Mouse (Mus musculus) ES-CJ7 (cell line): ENCODE results near the gene Prickle4.
"Not testable (repeated sequence)": the region's sequence is repeated elsewhere in the genome, so short reads cannot be mapped to it uniquely, and the experiment has no call there.

Experiments
- DNase-seq: peaks from one replicate; pipeline ENCODE4 v3.0.0; 2011; ENCODE audit warnings: low read depth, low spot score

Gene Prickle4

GRCm38 (mm10) chr17:47669166-47669565 is 25.4 kb downstream of the Prickle4 start:
- DNase-seq, result no peak

GRCm38 (mm10) chr17:47664474-47664873 is 30.1 kb downstream of the Prickle4 start:
- no peak for DNase-seq

- DNase-seq, result peak; percentile 32
Observed at GRCm38 (mm10) chr17:47663009-47663713, 31.4 kb downstream of the Prickle4 start.

GRCm38 (mm10) chr17:47658741-47659243 is 35.7 kb downstream of the Prickle4 start:
- DNase-seq, result no peak

GRCm38 (mm10) chr17:47657901-47658300 is 36.6 kb downstream of the Prickle4 start:
- DNase-seq, result no peak

GRCm38 (mm10) chr17:47655697-47656096 is 38.8 kb downstream of the Prickle4 start:
- DNase-seq, result no peak

- not testable (repeated sequence) for DNase-seq
Observed at GRCm38 (mm10) chr17:47654346-47654745, 40.2 kb downstream of the Prickle4 start.

- DNase-seq, result no peak
Observed at GRCm38 (mm10) chr17:47651953-47652352, 42.6 kb downstream of the Prickle4 start.

GRCm38 (mm10) chr17:47648966-47649365 is 45.6 kb downstream of the Prickle4 start:
- peak; percentile 58 for DNase-seq

GRCm38 (mm10) chr17:47646683-47647082 is 47.9 kb downstream of the Prickle4 start:
- DNase-seq, result peak; percentile 96

GRCm38 (mm10) chr17:47642992-47643391 is 51.5 kb downstream of the Prickle4 start:
- DNase-seq, result no peak
